Mouse (Mus musculus) limb, embryonic 11.5 days (tissue): ENCODE data around the gene Sigirr. TPM values are rescaled to one million over a fixed set of nuclear protein-coding genes. Genes with fewer than 3 reads are reported as not detected.

Experiments used
- ATAC-seq: fragments of 200-750 bp; cut with Nextera tagmentation; 2 replicates; pipeline ENCODE4 v1.8.0; 2017; ENCODE audit warnings: low read depth; ENCODE audit not compliant: insufficient number of reproducible peaks, low FRiP score, low TSS enrichment
- DNase-seq: peaks from one replicate; pipeline ENCODE4 v3.0.0-alpha.2; 2015; ENCODE audit warnings: low spot score
- H3K27ac ChIP-seq: fragments of 300-500 bp; sonication (generic); replicated peaks from 2 replicates; pipeline ENCODE4 v1.5.1; 2014; ENCODE audit warnings: low read depth, mild to moderate bottlenecking, low read length
- H3K27me3 ChIP-seq: fragments of 300-500 bp; sonication (generic); 2 replicates; pipeline ENCODE4 v1.6.1; 2014; ENCODE audit warnings: mild to moderate bottlenecking, low read length, mixed read lengths; ENCODE audit not compliant: control insufficient read depth, insufficient read depth
- H3K36me3 ChIP-seq: fragments of 300-500 bp; sonication (generic); 2 replicates; pipeline ENCODE4 v1.6.1; 2014; ENCODE audit warnings: mild to moderate bottlenecking, low read length, moderate library complexity, mixed read lengths; ENCODE audit not compliant: control insufficient read depth, insufficient read depth
- H3K4me1 ChIP-seq: fragments of 300-500 bp; sonication (generic); 2 replicates; pipeline ENCODE4 v1.6.1; 2014; ENCODE audit warnings: low read length, mixed read lengths; ENCODE audit not compliant: control insufficient read depth, insufficient read depth
- H3K4me2 ChIP-seq: fragments of 300-500 bp; sonication (generic); 2 replicates; pipeline ENCODE4 v1.6.1; 2014; ENCODE audit warnings: low read depth, mild to moderate bottlenecking, moderate library complexity; ENCODE audit not compliant: severe bottlenecking
- H3K4me3 ChIP-seq: fragments of 300-500 bp; sonication (generic); 2 replicates; pipeline ENCODE4 v1.5.1; 2014; ENCODE audit warnings: low read depth, low read length
- H3K9ac ChIP-seq: fragments of 300-500 bp; sonication (generic); 2 replicates; pipeline ENCODE4 v1.6.1; 2014; ENCODE audit warnings: mild to moderate bottlenecking, low read length
- H3K9me3 ChIP-seq: fragments of 300-500 bp; sonication (generic); 2 replicates; pipeline ENCODE4 v1.6.1; 2016; ENCODE audit warnings: low read length; ENCODE audit not compliant: control insufficient read depth
- WGBS: fragments of 180-500 bp; shearing (Covaris S2); extraction: QIAGEN DNeasy Blood & Tissue Kit; methylation state at CpG from one replicate; pipeline ENCODE4 v1.1.7; 2014; 5-methylcytosine and 5-hydroxymethylcytosine counted together
- polyA plus RNA-seq: library from polyadenylated mRNA; unstranded; fragments of >200 nt; fragmentation: Nextera tagmentation; extraction: Ambion mirVana; gene quantifications from 2 replicates; pipeline ENCODE4 v1.2.1, GENCODE M21; 2014

Sigirr gene
- polyA plus RNA-seq, 1 experiment from 2014 or later = 2.8 TPM

GRCm38 (mm10) chr7:141052016-141052415, 48.4 kb downstream of the Sigirr start:
- WGBS = 88% methylated on average over 4 of the region's 4 CpGs
- Histone ChIP-seq H3K4me2 (no peak overlapping the region), H3K4me3 (no peak overlapping the region), H3K9ac (no peak overlapping the region), H3K27me3 (no peaks in the 10 kb centered on the region), H3K9me3 (no peaks in the 10 kb centered on the region), H3K27ac (no peak overlapping the region), H3K4me1 (no peaks in the 10 kb centered on the region), H3K36me3 (no peaks in the 10 kb centered on the region)
- ATAC-seq (no peak), DNase-seq (no peak)

GRCm38 (mm10) chr7:141051060-141051685, 49.2 kb downstream of the Sigirr start:
- no peak overlapping the region for H3K4me3 ChIP-seq
- no peak for ATAC-seq

GRCm38 (mm10) chr7:141049326-141049725, 51.0 kb downstream of the Sigirr start:
- no peak overlapping the region for H3K27ac ChIP-seq
- 69% methylated on average over 2 of the region's 2 CpGs for WGBS

More at GRCm38 (mm10) chr7:141051060-141051685, 49.2 kb downstream of the Sigirr start:
- H3K27me3 ChIP-seq = no peaks in the 10 kb centered on the region
- no peak overlapping the region for H3K9ac ChIP-seq
- no peak for DNase-seq
- H3K4me2 ChIP-seq = no peak overlapping the region
- H3K27ac ChIP-seq = no peak overlapping the region
- no peaks in the 10 kb centered on the region for H3K36me3 ChIP-seq
- no peaks in the 10 kb centered on the region for H3K9me3 ChIP-seq
- WGBS = 68% methylated on average over 17 of the region's 17 CpGs
- no peaks in the 10 kb centered on the region for H3K4me1 ChIP-seq

GRCm38 (mm10) chr7:141048226-141049218, 51.9 kb downstream of the Sigirr start:
- ATAC-seq (peak; percentile 82), DNase-seq (peak; percentile 96)
- WGBS = 13% methylated on average over 21 of the region's 21 CpGs
- no peaks in the 10 kb centered on the region for H3K36me3 ChIP-seq
- H3K4me1 ChIP-seq = no peaks in the 10 kb centered on the region
- 0 out of 2 replicates have a peak overlapping the region, but pooled peaks have one; percentile 21 for H3K27ac ChIP-seq
- peak overlapping the region; percentile 23 for H3K4me3 ChIP-seq
- peak overlapping the region; percentile 35; the same call in 1 of the 2 replicates for H3K9ac ChIP-seq
- H3K9me3 ChIP-seq = no peaks in the 10 kb centered on the region
- H3K4me2 ChIP-seq = peak overlapping the region; percentile 67
- H3K27me3 ChIP-seq = no peaks in the 10 kb centered on the region

More at GRCm38 (mm10) chr7:141049326-141049725, 51.0 kb downstream of the Sigirr start:
- Histone ChIP-seq H3K9ac (no peak overlapping the region), H3K36me3 (no peaks in the 10 kb centered on the region), H3K27me3 (no peaks in the 10 kb centered on the region), H3K4me3 (no peak overlapping the region), H3K4me2 (no peak overlapping the region), H3K9me3 (no peaks in the 10 kb centered on the region), H3K4me1 (no peaks in the 10 kb centered on the region)
- DNase-seq (no peak), ATAC-seq (no peak)

GRCm38 (mm10) chr7:141047581-141048225, 52.7 kb downstream of the Sigirr start:
- Histone ChIP-seq H3K27me3 (no peaks in the 10 kb centered on the region), H3K9ac (peak overlapping the region; percentile 35; the same call in 1 of the 2 replicates), H3K27ac (0 out of 2 replicates have a peak overlapping the region, but pooled peaks have one; percentile 21), H3K4me1 (0 out of 2 replicates have a peak, but pooled peaks cover 2% of the 10 kb centered on the region), H3K4me2 (peak overlapping the region; percentile 67), H3K36me3 (no peaks in the 10 kb centered on the region), H3K9me3 (no peaks in the 10 kb centered on the region), H3K4me3 (peak overlapping the region; percentile 23)
- 7% methylated on average over 15 of the region's 19 CpGs for WGBS
- no peak for DNase-seq
- peak; percentile 81 for ATAC-seq

GRCm38 (mm10) chr7:141046931-141047580, 53.3 kb downstream of the Sigirr start:
- Histone ChIP-seq H3K4me2 (peak overlapping the region; percentile 67; the same call in 1 of the 2 replicates), H3K4me3 (no peak overlapping the region), H3K27ac (no peak overlapping the region), H3K27me3 (no peaks in the 10 kb centered on the region), H3K36me3 (no peaks in the 10 kb centered on the region), H3K4me1 (peaks cover 6% of the 10 kb centered on the region; the same call in 1 of the 2 replicates), H3K9me3 (no peaks in the 10 kb centered on the region), H3K9ac (no peak overlapping the region)
- DNase-seq (no peak), ATAC-seq (no peak)
- WGBS = 69% methylated on average over 6 of the region's 6 CpGs

- H3K9ac ChIP-seq = no peak overlapping the region
- no peaks in the 10 kb centered on the region for H3K27me3 ChIP-seq
- no peak overlapping the region for H3K4me2 ChIP-seq
- no peaks in the 10 kb centered on the region for H3K36me3 ChIP-seq
- WGBS = 28% methylated on average over 4 of the region's 4 CpGs
- no peak overlapping the region for H3K4me3 ChIP-seq
- no peaks in the 10 kb centered on the region for H3K9me3 ChIP-seq
- no peak for DNase-seq
- H3K4me1 ChIP-seq = peaks cover 6% of the 10 kb centered on the region
- ATAC-seq = 0 out of 2 replicates have a peak, but pooled peaks have one; percentile 22
- no peak overlapping the region for H3K27ac ChIP-seq
Observed at GRCm38 (mm10) chr7:141042539-141042938, 57.8 kb downstream of the Sigirr start.
